Mouse (Mus musculus): ENCODE results near the gene Glb1l2. TPM values are rescaled to one million over a fixed set of nuclear protein-coding genes. Genes with fewer than 3 reads are reported as not detected.
A peak's percentile ranks its signal among the peaks of the same experiment; 100 is the strongest.

Gene Glb1l2
- total RNA-seq (2021): under 1 TPM; 0.18 to 0.62 TPM

DNA sequence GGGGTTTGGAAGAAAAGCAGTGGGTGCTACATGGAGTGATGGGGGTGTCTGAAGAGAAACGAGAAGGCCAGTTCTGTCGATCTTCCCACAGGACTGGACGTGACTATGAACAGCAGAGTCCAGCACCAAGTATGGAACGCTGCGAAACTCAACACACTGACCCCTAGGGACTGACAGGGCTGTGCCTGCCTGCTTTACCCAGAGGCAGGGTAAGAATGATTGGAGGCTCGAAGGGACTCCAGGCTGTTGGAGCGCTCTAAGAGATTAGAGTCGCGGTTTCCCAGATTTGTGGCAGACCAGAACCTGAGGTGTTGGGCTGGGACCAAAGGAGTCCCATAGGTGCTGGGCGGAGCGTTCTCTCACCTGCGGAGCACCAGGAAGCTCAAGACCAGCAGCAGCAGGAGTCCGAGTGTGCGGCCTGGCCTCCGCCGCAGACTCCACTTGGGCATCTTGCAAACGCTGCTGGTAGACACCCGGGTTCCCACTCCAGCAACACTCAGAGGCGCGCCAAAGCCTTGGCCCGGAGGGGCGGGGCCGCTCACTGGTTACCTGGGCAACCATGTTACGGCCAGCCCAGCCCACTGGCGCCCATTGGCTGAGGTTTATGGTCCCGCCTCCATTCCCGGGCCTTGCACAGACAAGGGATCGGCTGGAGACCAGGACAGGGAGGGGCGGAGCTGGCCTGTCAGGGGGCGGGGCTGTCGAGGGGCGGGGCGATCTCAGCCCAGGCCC, at the start of gene Glb1l2:
Gene Glb1l2, minus strand, starts transcription at position 534 of the 732 bp plus-strand sequence.
- peak; percentile 81 to 83 for DNase-seq (ENCODE audit: low spot score in 2 of 2)
- intact Hi-C loops (cut with DNase I): no loop called here

- intact Hi-C loops (cut with DNase I): no loop called here
- DNase-seq (ENCODE audit: low spot score in 2 of 2): no peak
Observed at GRCm38 (mm10) chr9:26831089-26831488, 24.8 kb upstream of the Glb1l2 start.

GRCm38 (mm10) chr9:26819942-26820341, 13.7 kb upstream of the Glb1l2 start:
- intact Hi-C loops (cut with DNase I): no loop called here
- no peak for DNase-seq (ENCODE audit: low spot score in 2 of 2)

DNA sequence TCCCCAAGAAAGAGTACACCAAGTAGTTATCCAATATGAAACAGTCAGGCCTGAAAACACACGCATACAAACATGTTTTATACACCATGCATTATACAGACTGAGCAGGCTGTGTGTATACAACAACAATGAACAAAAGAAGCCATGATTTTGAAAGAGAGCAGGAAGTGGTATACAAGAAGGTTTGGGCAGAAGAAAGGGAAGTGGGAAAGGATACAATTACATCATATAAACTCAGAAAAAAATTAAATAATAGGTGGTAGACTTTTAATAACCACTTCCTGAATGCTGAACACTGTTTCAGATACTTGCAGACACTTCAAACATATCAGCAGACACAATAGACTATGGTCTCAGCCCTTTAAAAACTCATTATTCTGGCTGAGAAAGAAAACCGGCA, 2.5 kb upstream of the Glb1l2 start:
- no peak for DNase-seq (ENCODE audit: low spot score in 2 of 2)

DNA sequence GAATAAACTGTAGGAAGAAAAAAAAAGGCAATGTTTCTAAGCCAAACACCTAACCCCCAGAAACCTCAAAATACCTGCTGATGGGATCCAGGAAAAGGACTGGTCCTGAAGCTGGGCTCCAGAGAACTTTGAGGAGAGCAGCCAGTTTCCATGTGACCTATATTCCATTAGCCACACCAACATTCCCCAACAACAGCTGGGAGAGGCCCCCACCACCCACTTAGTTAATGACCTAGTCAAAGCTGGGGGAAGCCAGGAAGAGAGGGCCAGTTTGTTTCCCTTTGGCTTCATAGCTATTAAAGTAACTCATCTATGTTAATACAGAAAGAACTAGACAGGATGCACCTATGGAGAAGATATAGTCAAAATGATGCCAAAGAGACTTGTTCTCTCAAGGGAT, 1.9 kb downstream of the Glb1l2 start:
- intact Hi-C loops (cut with DNase I): no loop called here
- no peak for DNase-seq (ENCODE audit: low spot score in 2 of 2)

More for the DNA sequence above, 2.5 kb upstream of the Glb1l2 start:
- intact Hi-C loops (cut with DNase I): no loop called here

DNA sequence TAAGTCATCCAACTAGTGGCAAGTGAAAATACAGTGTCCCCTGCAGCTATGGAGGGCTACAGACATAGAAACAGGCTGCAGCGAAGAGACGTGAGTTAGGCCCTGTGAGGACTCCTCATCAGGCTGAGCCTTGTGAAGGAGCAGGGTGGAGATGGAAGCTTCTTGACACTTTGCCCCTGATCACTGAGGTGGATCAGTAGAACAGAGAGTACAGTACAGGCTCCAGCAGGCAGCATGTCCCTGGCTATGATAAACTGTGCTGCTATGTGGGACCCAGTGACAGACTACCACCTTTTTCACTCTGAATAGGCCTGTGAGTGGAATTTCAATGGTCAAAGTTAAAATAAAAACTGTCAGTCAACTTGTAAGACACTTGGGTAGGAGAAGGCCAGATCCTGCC, 5.9 kb downstream of the Glb1l2 start:
- intact Hi-C loops (cut with DNase I): no loop called here
- no peak for DNase-seq (ENCODE audit: low spot score in 2 of 2)

DNA sequence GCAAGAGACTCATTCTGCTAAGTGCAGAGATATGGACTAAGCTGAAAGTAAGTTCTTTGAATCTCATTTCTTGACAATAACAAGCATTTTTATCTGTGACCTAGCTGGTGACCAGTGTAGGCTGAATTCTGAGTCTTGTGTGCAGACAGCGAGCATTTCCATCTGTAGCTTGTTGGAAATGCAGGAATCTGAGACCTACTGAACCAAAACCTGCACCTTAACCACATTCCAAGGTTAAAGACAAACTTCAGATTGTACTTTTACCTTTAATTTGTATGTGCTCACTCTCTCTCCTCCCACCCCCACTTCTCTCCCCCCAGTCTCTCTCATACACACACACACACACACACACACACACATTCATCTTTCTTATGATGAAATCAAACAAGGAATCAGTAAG, 7.5 kb downstream of the Glb1l2 start:
- intact Hi-C loops (cut with DNase I): no loop called here

DNA sequence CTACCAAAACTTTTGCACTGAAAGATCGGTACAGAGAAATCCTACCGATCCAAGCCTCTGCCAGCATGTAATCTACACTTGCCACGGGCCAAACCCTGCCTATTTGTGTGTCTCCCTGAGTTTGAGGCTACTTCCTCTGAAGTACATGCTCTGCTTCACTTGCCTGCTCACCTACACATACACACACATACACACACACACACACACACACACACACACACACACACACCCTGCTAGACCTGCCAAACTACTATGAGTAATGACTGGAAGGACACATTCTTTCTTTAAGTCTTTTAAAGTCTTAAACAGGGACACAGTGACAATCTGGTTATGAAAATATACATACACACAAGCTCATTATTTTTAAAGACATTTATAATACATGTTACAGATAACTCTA, 8.1 kb downstream of the Glb1l2 start:
- intact Hi-C loops (cut with DNase I): no loop called here
- no peak for DNase-seq (ENCODE audit: low spot score in 2 of 2)

More for the DNA sequence above, 7.5 kb downstream of the Glb1l2 start:
- no peak for DNase-seq (ENCODE audit: low spot score in 2 of 2)

GRCm38 (mm10) chr9:26792829-26793228, 13.4 kb downstream of the Glb1l2 start:
- no peak for DNase-seq (ENCODE audit: low spot score in 2 of 2)
- intact Hi-C loops (cut with DNase I): no loop called here

- intact Hi-C loops (cut with DNase I): no loop called here
- no peak for DNase-seq (ENCODE audit: low spot score in 2 of 2)
Observed at GRCm38 (mm10) chr9:26783414-26783975, 22.8 kb downstream of the Glb1l2 start.

DNA sequence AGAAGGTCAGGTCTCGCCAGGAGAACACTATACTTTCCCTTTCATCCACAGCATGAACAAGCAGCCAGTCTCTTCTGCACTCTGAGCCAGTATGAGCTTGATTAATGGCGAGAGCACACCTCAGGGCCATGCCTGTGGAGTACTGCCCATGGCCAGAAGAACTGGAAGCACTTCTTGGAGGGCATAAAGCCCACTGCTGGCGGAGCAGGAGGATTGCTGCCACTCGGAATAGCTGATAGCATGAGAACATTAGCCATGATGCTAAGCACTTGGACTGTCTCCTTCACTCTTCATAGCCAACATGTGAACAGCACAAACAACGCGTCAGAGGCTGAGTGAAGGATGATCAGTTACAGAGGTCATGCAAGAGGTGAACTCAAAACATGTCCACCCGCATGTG, 27.8 kb downstream of the Glb1l2 start:
- intact Hi-C loops (cut with DNase I): loop anchor here (5.0 to 10.0 kb wide), 4 partner anchors 654 to 1451 kb away; no protein-coding TSS in a partner anchor
- DNase-seq (ENCODE audit: low spot score in 2 of 2): no peak

- intact Hi-C loops (cut with DNase I): loop anchor here (1.0 to 10.0 kb wide), 6 partner anchors 652 to 1449 kb away; no protein-coding TSS in a partner anchor
Observed at GRCm38 (mm10) chr9:26776122-26776902, 30.0 kb downstream of the Glb1l2 start.

GRCm38 (mm10) chr9:26775700-26776099, 30.6 kb downstream of the Glb1l2 start:
- intact Hi-C loops (cut with DNase I): loop anchor here (1.0 to 10.0 kb wide), 6 partner anchors 651 to 1448 kb away; no protein-coding TSS in a partner anchor
- no peak for DNase-seq (ENCODE audit: low spot score in 2 of 2)

More at GRCm38 (mm10) chr9:26776122-26776902, 30.0 kb downstream of the Glb1l2 start:
- peak; percentile 73 to 85 for DNase-seq (ENCODE audit: low spot score in 2 of 2)

DNA sequence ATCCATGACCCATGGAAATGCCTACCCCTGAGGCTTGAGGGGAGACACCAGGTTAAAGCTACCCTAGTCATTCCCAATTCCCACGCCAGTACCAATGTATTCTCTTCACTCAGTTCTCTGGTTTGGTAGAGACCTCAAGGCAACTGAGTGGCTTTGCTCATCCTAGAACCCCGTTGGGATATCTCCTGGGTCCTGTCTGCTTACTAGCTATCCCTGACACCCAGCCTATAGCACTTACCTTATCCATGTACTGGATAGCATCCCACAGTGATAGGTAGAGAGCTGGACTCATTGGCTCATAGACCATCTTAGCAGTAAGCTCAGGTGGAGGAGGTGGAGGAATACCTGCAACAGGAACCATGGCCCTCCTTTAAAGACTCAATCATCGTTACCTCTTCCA, 38.1 kb downstream of the Glb1l2 start:
- intact Hi-C loops (cut with DNase I): loop anchor here (10.0 kb wide), 1 partner anchor 353 kb away; no protein-coding TSS in a partner anchor
- no peak for DNase-seq (ENCODE audit: low spot score in 2 of 2)

GRCm38 (mm10) chr9:26762477-26762876, 43.8 kb downstream of the Glb1l2 start:
- DNase-seq (ENCODE audit: low spot score in 2 of 2): peak in 1 of 2 experiments; percentile 29
- intact Hi-C loops (cut with DNase I): loop anchor here (5.0 to 10.0 kb wide), 2 partner anchors 348 to 865 kb away; no protein-coding TSS in a partner anchor

DNA sequence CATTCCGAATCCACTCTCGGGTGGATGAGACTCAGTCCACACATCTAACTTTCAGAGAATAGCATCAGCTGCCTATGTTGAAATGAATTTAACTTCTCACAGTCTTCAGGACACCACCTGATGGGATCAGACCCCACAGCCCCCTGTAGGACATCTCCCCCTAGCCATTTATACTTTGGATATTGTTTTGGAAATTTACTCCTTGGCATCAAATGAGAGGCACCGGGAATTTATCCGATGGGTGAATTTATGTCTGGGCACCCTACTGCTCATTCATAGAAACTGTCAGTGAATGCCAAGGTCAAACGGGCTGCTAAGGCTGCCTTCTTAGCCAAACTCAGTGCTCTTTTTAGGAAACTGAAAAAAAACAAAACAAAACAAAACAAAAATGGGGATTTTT, 45.7 kb downstream of the Glb1l2 start:
- no peak for DNase-seq (ENCODE audit: low spot score in 2 of 2)

GRCm38 (mm10) chr9:26760081-26760480, 46.2 kb downstream of the Glb1l2 start:
- DNase-seq (ENCODE audit: low spot score in 2 of 2): peak; percentile 63 to 88
- intact Hi-C loops (cut with DNase I): loop anchor here (5.0 to 10.0 kb wide), 2 partner anchors 345 to 863 kb away; no protein-coding TSS in a partner anchor

More for the DNA sequence above, 45.7 kb downstream of the Glb1l2 start:
- intact Hi-C loops (cut with DNase I): loop anchor here (5.0 to 10.0 kb wide), 2 partner anchors 346 to 863 kb away; no protein-coding TSS in a partner anchor

- no peak for DNase-seq (ENCODE audit: low spot score in 2 of 2)
- intact Hi-C loops (cut with DNase I): no loop called here
Observed at GRCm38 (mm10) chr9:26748893-26749292, 57.4 kb downstream of the Glb1l2 start.

DNA sequence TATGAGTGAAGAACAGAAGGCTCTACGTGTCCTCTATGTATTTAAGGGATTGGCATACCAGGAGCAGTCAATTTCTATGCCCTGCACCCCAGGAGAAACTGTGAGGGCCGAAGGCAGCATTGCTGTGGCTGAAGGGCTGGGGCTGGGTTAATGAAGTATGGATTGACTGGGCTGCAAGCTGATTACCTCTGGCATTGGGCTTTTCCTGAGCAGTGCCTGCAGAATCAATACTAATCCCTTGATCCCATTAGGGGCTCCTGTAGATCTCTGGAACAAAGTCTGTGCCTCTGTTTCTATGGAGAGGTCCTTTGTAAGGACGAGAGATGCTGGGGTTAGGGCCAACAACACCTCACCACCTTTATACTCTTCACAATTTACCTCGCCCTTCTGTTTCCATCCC, 59.1 kb downstream of the Glb1l2 start:
- intact Hi-C loops (cut with DNase I): no loop called here
- DNase-seq (ENCODE audit: low spot score in 2 of 2): no peak

- intact Hi-C loops (cut with DNase I): loop anchor here (5.0 kb wide), 1 partner anchor 196 kb away; no protein-coding TSS in a partner anchor
- peak; percentile 48 to 85 for DNase-seq (ENCODE audit: low spot score in 2 of 2)
Observed at GRCm38 (mm10) chr9:26742817-26743216, 63.5 kb downstream of the Glb1l2 start.
